Comparison of ENCODE assay signal across 7 mouse cellular contexts in genomic region chr1:131238931-131239381, GRCm38 (mm10). TPM values are rescaled to one million over a fixed set of nuclear protein-coding genes. Genes with fewer than 3 reads are reported as not detected.
DNase-seq lines count a peak whose midpoint lies in the region; ATAC-seq lines count a peak whose summit lies in the region.

No protein-coding gene starts in this region.

- H3K9ac ChIP-seq in kidney, embryonic 16.5 days (replicated peaks; ENCODE audit: low read length) = no peak overlapping the region
- H3K9ac ChIP-seq in stomach, embryonic 14.5 days (replicated peaks; ENCODE audit: low read depth, low read length) = no peak overlapping the region
- no peak overlapping the region for H3K9ac ChIP-seq in forebrain, embryonic 13.5 days

- H3K9me3 ChIP-seq in kidney, embryonic 16.5 days (ENCODE audit: low read length) = no peaks in the 10 kb centered on the region
- no peaks in the 10 kb centered on the region for H3K9me3 ChIP-seq in stomach, embryonic 14.5 days (ENCODE audit: control insufficient read depth, low read depth, low read length)
- H3K9me3 ChIP-seq in forebrain, embryonic 13.5 days (replicated peaks) = no peaks in the 10 kb centered on the region

- ATAC-seq in kidney, embryonic 16.5 days (ENCODE audit: low FRiP score, low TSS enrichment) = peak; percentile 50; the same call in 1 of the 2 replicates
- no peak for ATAC-seq in stomach, embryonic 14.5 days (ENCODE audit: insufficient number of reproducible peaks, insufficient read depth, low FRiP score, low read depth)
- no peak for ATAC-seq in forebrain, embryonic 13.5 days

- H3K27ac ChIP-seq in kidney, embryonic 16.5 days (ENCODE audit: low read length) = no peak overlapping the region
- H3K27ac ChIP-seq in stomach, embryonic 14.5 days (ENCODE audit: low read length) = peak overlapping the region; percentile 10; the same call in 1 of the 2 replicates
- H3K27ac ChIP-seq in forebrain, embryonic 13.5 days = no peak overlapping the region

- peaks cover 30% of the 10 kb centered on the region for H3K4me1 ChIP-seq in kidney, embryonic 16.5 days (ENCODE audit: insufficient read depth, low read length)
- H3K4me1 ChIP-seq in stomach, embryonic 14.5 days (ENCODE audit: control insufficient read depth, insufficient read depth, low read length) = peaks cover 27% of the 10 kb centered on the region
- H3K4me1 ChIP-seq in forebrain, embryonic 13.5 days = peaks cover 11% of the 10 kb centered on the region; the same call in 1 of the 2 replicates

- DNase-seq in NIH3T3 (ENCODE audit: low read depth) = peak; percentile 94
- DNase-seq in adrenal gland, postnatal 14 days = peak; percentile 85
- peak; percentile 80 to 91 for DNase-seq in heart, adult 18-20 months
- DNase-seq in thymus, postnatal 25 days = no peak

- WGBS in kidney, embryonic 16.5 days = 51% methylated on average over 8 of the region's 8 CpGs
- 51% methylated on average over 8 of the region's 8 CpGs for WGBS in stomach, embryonic 14.5 days
- whole genome bisulfite sequencing in forebrain, embryonic 13.5 days = 76% methylated on average over 8 of the region's 8 CpGs

- no peak overlapping the region for H3K4me3 ChIP-seq in kidney, embryonic 16.5 days (ENCODE audit: low read length)
- H3K4me3 ChIP-seq in stomach, embryonic 14.5 days (ENCODE audit: low read depth, low read length) = no peak overlapping the region
- no peak overlapping the region for H3K4me3 ChIP-seq in forebrain, embryonic 13.5 days

- H3K36me3 ChIP-seq in kidney, embryonic 16.5 days (ENCODE audit: insufficient read depth, low read length) = no peaks in the 10 kb centered on the region
- H3K36me3 ChIP-seq in stomach, embryonic 14.5 days (ENCODE audit: control insufficient read depth, insufficient read depth, low read length) = no peaks in the 10 kb centered on the region
- H3K36me3 ChIP-seq in forebrain, embryonic 13.5 days (ENCODE audit: poor library complexity, severe bottlenecking) = no peaks in the 10 kb centered on the region

- H3K27me3 ChIP-seq in kidney, embryonic 16.5 days (ENCODE audit: insufficient read depth, low read length) = peaks cover 15% of the 10 kb centered on the region
- H3K27me3 ChIP-seq in stomach, embryonic 14.5 days (ENCODE audit: control insufficient read depth, insufficient read depth, low read length) = no peaks in the 10 kb centered on the region
- peaks cover 35% of the 10 kb centered on the region for H3K27me3 ChIP-seq in forebrain, embryonic 13.5 days

- H3K4me2 ChIP-seq in kidney, embryonic 16.5 days (replicated peaks; ENCODE audit: low read depth, low read length) = no peak overlapping the region
- H3K4me2 ChIP-seq in stomach, embryonic 14.5 days (replicated peaks; ENCODE audit: low read depth, low read length) = no peak overlapping the region
- H3K4me2 ChIP-seq in forebrain, embryonic 13.5 days = no peak overlapping the region

RNA-seq across cellular contexts. Expression of gene Rassf5, which starts 6.1 kb away (rescaled TPM):
- 9.7 and 18.1 TPM in 2 replicates for total RNA-seq in adrenal gland, postnatal 14 days (2021)
- 1 to 10 TPM; 2.2 to 4.4 TPM for total RNA-seq in heart, adult 18-20 months (2021)
- polyA plus RNA-seq in kidney, embryonic 16.5 days (2015; fragmentation: Nextera tagmentation; extraction: Ambion mirVana) = 2.6 and 3.1 TPM in 2 replicates
- 3.6 and 3.8 TPM in 2 replicates for polyA plus RNA-seq in stomach, embryonic 14.5 days (2014; fragmentation: Nextera tagmentation; extraction: Ambion mirVana)
- polyA plus RNA-seq in forebrain, embryonic 13.5 days (2015; fragmentation: Nextera tagmentation; extraction: Ambion mirVana) = 0.98 and 1.1 TPM in 2 replicates

RNA-seq across cellular contexts. Expression of gene Ikbke, which starts 40.5 kb away (rescaled TPM):
- 10.4 and 19.3 TPM in 2 replicates for total RNA-seq in adrenal gland, postnatal 14 days (2021)
- total RNA-seq in heart, adult 18-20 months (2021) = 1 to 10 TPM; 1.5 to 2.6 TPM
- polyA plus RNA-seq in kidney, embryonic 16.5 days (2015; fragmentation: Nextera tagmentation; extraction: Ambion mirVana) = 4.8 and 5.5 TPM in 2 replicates
- polyA plus RNA-seq in stomach, embryonic 14.5 days (2014; fragmentation: Nextera tagmentation; extraction: Ambion mirVana) = 4.5 and 6.1 TPM in 2 replicates
- polyA plus RNA-seq in forebrain, embryonic 13.5 days (2015; fragmentation: Nextera tagmentation; extraction: Ambion mirVana) = 0.21 and 0.39 TPM in 2 replicates
